Mouse (Mus musculus) right cerebral cortex, postnatal 14 days (tissue): ENCODE data around the gene Fam205a4.
"Not testable (repeated sequence)": the region's sequence is repeated elsewhere in the genome, so short reads cannot be mapped to it uniquely, and the experiment has no call there.

Source experiments
- DNase-seq: peaks from one replicate; pipeline ENCODE4 v3.0.0; 2022

Gene Fam205a4

GRCm38 (mm10) chr4:41965758-41966157 lies at the start of gene Fam205a4:
Gene Fam205a4 (plus strand): TSS chr4:41966058.
- not testable (repeated sequence) for DNase-seq

GRCm38 (mm10) chr4:41941272-41941671 lies 24.6 kb upstream of the Fam205a4 start, which contains the start of gene Gm20878:
Gene Gm20878 (plus strand): TSS chr4:41941572.
- not testable (repeated sequence) for DNase-seq
